Mouse (Mus musculus): ENCODE measurements around the gene Bphl. TPM values are rescaled to one million over a fixed set of nuclear protein-coding genes. Genes with fewer than 3 reads are reported as not detected.
"Not testable (repeated sequence)": the region's sequence is repeated elsewhere in the genome, so short reads cannot be mapped to it uniquely, and the experiment has no call there.

The Bphl gene
- polyA plus RNA-seq, 1 experiment from 2014 or later: 168 TPM

- Histone ChIP-seq H3K4me3 (replicated peaks; ENCODE audit: low read depth, low read length) (no peak overlapping the region), H3K4me2 (ENCODE audit: low read length) (no peak overlapping the region), H3K4me1 (replicated peaks; ENCODE audit: insufficient read depth, low read length) (0 out of 2 replicates have a peak, but pooled peaks cover 3% of the 10 kb centered on the region), H3K9ac (ENCODE audit: low read depth, low read length) (no peak overlapping the region), H3K9me3 (replicated peaks; ENCODE audit: low read length) (no peaks in the 10 kb centered on the region), H3K27me3 (ENCODE audit: insufficient read depth, low read length) (no peaks in the 10 kb centered on the region), H3K27ac (no peak overlapping the region), H3K36me3 (ENCODE audit: insufficient read depth, low read length) (no peaks in the 10 kb centered on the region)
- TF ChIP-seq CTCF (IDR thresholded peaks at IDR 0.05; ENCODE audit: low read depth): no peak
- ATAC-seq (replicated peaks; ENCODE audit: low FRiP score, low read depth) (no peak), DNase-seq (ENCODE audit: low spot score) (no peak)
- WGBS: 63% methylated on average over 9 of the region's 9 CpGs
These were observed 46.8 kb downstream of the Bphl start for GRCm38 (mm10) chr13:34084026-34084750.

DNA sequence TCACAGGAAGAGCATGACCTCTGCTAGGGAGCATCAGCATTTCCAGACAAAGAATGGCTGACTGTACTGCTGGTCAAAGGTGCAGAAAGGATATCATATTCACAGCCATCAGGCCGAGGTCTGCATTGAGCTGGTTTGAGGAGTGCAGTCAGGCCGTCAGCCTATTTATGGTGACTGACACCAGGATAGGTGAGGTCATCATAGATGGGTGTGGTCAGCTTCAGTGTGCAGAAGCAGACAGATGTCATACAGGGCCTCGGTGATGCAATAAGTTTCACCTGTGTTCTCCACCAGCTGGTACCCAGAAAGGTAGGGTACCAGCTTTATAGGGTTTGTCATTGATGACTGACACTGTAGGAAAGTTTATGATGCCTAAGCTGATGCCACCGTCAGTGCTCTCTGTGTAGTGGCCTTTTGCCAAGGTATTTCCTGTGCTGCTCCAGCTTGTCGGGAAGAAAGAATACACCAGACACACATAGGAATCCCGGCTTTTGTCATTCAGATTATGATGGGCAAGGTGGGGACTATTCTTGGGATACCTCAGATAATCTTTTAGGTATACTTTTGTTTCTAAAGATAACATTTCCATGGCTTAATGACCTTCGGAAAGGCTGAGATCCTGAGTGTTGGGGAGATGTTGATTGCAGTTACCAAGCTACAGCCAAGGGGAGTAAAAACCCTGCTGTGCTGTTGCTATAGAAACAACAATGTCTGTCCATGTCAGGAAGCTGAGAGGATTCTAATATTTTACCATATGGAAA lies 49.8 kb downstream of the Bphl start:
- 0 out of 2 replicates have a peak, but pooled peaks cover 3% of the 10 kb centered on the region for H3K4me1 ChIP-seq (replicated peaks; ENCODE audit: insufficient read depth, low read length)
- no peak overlapping the region for H3K4me3 ChIP-seq (replicated peaks; ENCODE audit: low read depth, low read length)
- TF ChIP-seq CTCF (IDR thresholded peaks at IDR 0.05; ENCODE audit: low read depth): no peak
- H3K9me3 ChIP-seq (replicated peaks; ENCODE audit: low read length): no peaks in the 10 kb centered on the region
- no peaks in the 10 kb centered on the region for H3K36me3 ChIP-seq (ENCODE audit: insufficient read depth, low read length)
- no peak overlapping the region for H3K27ac ChIP-seq
- 50% methylated on average over 7 of the region's 7 CpGs for WGBS
- ATAC-seq (replicated peaks; ENCODE audit: low FRiP score, low read depth) (no peak), DNase-seq (ENCODE audit: low spot score) (no peak)
- no peak overlapping the region for H3K4me2 ChIP-seq (ENCODE audit: low read length)
- no peak overlapping the region for H3K9ac ChIP-seq (ENCODE audit: low read depth, low read length)
- H3K27me3 ChIP-seq (ENCODE audit: insufficient read depth, low read length): no peaks in the 10 kb centered on the region

- 41% methylated on average over 5 of the region's 5 CpGs for WGBS
- peak; percentile 33; the same call in 1 of the 2 replicates for ATAC-seq (replicated peaks; ENCODE audit: low FRiP score, low read depth)
- DNase-seq (ENCODE audit: low spot score); H3K4me3 ChIP-seq (replicated peaks; ENCODE audit: low read depth, low read length); H3K4me1 ChIP-seq (replicated peaks; ENCODE audit: insufficient read depth, low read length); H3K27ac ChIP-seq; H3K27me3 ChIP-seq (ENCODE audit: insufficient read depth, low read length); H3K36me3 ChIP-seq (ENCODE audit: insufficient read depth, low read length); H3K9me3 ChIP-seq (replicated peaks; ENCODE audit: low read length); H3K4me2 ChIP-seq (ENCODE audit: low read length); H3K9ac ChIP-seq (ENCODE audit: low read depth, low read length): not testable (repeated sequence)
These were observed 50.8 kb downstream of the Bphl start for GRCm38 (mm10) chr13:34088201-34088649.

GRCm38 (mm10) chr13:34088871-34089288 lies 51.5 kb downstream of the Bphl start:
- Histone ChIP-seq H3K9me3 (replicated peaks; ENCODE audit: low read length) (no peaks in the 10 kb centered on the region), H3K4me2 (ENCODE audit: low read length) (no peak overlapping the region), H3K4me3 (replicated peaks; ENCODE audit: low read depth, low read length) (no peak overlapping the region), H3K27me3 (ENCODE audit: insufficient read depth, low read length) (no peaks in the 10 kb centered on the region), H3K4me1 (replicated peaks; ENCODE audit: insufficient read depth, low read length) (0 out of 2 replicates have a peak, but pooled peaks cover 3% of the 10 kb centered on the region), H3K27ac (no peak overlapping the region), H3K9ac (ENCODE audit: low read depth, low read length) (no peak overlapping the region), H3K36me3 (ENCODE audit: insufficient read depth, low read length) (no peaks in the 10 kb centered on the region)
- WGBS: 67% methylated on average over 7 of the region's 7 CpGs
- ATAC-seq (replicated peaks; ENCODE audit: low FRiP score, low read depth): no peak
- no peak for TF ChIP-seq CTCF (IDR thresholded peaks at IDR 0.05; ENCODE audit: low read depth)
- DNase-seq (ENCODE audit: low spot score): no peak

GRCm38 (mm10) chr13:34089358-34089757 lies 52.0 kb downstream of the Bphl start:
- 0 out of 2 replicates have a peak, but pooled peaks cover 3% of the 10 kb centered on the region for H3K4me1 ChIP-seq (replicated peaks; ENCODE audit: insufficient read depth, low read length)
- H3K36me3 ChIP-seq (ENCODE audit: insufficient read depth, low read length): no peaks in the 10 kb centered on the region
- no peak for ATAC-seq (replicated peaks; ENCODE audit: low FRiP score, low read depth)
- H3K4me3 ChIP-seq (replicated peaks; ENCODE audit: low read depth, low read length): no peak overlapping the region
- H3K27me3 ChIP-seq (ENCODE audit: insufficient read depth, low read length): no peaks in the 10 kb centered on the region
- H3K9ac ChIP-seq (ENCODE audit: low read depth, low read length): no peak overlapping the region
- 62% methylated on average over 3 of the region's 3 CpGs for WGBS
- H3K9me3 ChIP-seq (replicated peaks; ENCODE audit: low read length): no peaks in the 10 kb centered on the region
- H3K27ac ChIP-seq: no peak overlapping the region
- DNase-seq (ENCODE audit: low spot score): no peak
- TF ChIP-seq CTCF (IDR thresholded peaks at IDR 0.05; ENCODE audit: low read depth): no peak
- no peak overlapping the region for H3K4me2 ChIP-seq (ENCODE audit: low read length)

- 0 out of 2 replicates have a peak overlapping the region, but pooled peaks have one; percentile 31 for H3K27ac ChIP-seq
- 38% methylated on average over 5 of the region's 7 CpGs for WGBS
- ATAC-seq (replicated peaks; ENCODE audit: low FRiP score, low read depth): no peak
- H3K9me3 ChIP-seq (replicated peaks; ENCODE audit: low read length): no peaks in the 10 kb centered on the region
- no peak overlapping the region for H3K4me3 ChIP-seq (replicated peaks; ENCODE audit: low read depth, low read length)
- no peak overlapping the region for H3K9ac ChIP-seq (ENCODE audit: low read depth, low read length)
- no peaks in the 10 kb centered on the region for H3K27me3 ChIP-seq (ENCODE audit: insufficient read depth, low read length)
- no peak for DNase-seq (ENCODE audit: low spot score)
- no peak overlapping the region for H3K4me2 ChIP-seq (ENCODE audit: low read length)
- no peaks in the 10 kb centered on the region for H3K36me3 ChIP-seq (ENCODE audit: insufficient read depth, low read length)
- peaks cover 4% of the 10 kb centered on the region; the same call in 1 of the 2 replicates for H3K4me1 ChIP-seq (replicated peaks; ENCODE audit: insufficient read depth, low read length)
- TF ChIP-seq CTCF (IDR thresholded peaks at IDR 0.05; ENCODE audit: low read depth): no peak
These were observed 58.4 kb downstream of the Bphl start for GRCm38 (mm10) chr13:34095542-34096435.

Measured in kidney, postnatal 0 days (tissue).